Mouse (Mus musculus) midbrain, embryonic 10.5 days (tissue): Measurements from ENCODE around the gene Irf2bp2. TPM values are rescaled to one million over a fixed set of nuclear protein-coding genes. Genes with fewer than 3 reads are reported as not detected.
A peak's percentile ranks its signal among the peaks of the same experiment; 100 is the strongest.

Experiments used
- DNase-seq: peaks from one replicate; pipeline ENCODE4 v3.0.0-alpha.2; 2017; ENCODE audit warnings: low spot score
- H3K27ac ChIP-seq: fragments of 300-500 bp; sonication (generic); replicated peaks from 2 replicates; pipeline ENCODE4 v1.5.1; 2016; ENCODE audit warnings: mild to moderate bottlenecking
- H3K27me3 ChIP-seq: fragments of 300-500 bp; sonication (generic); 2 replicates; pipeline ENCODE4 v1.6.1; 2016; ENCODE audit warnings: low read depth, mild to moderate bottlenecking; ENCODE audit not compliant: poor library complexity, severe bottlenecking
- H3K36me3 ChIP-seq: fragments of 300-500 bp; sonication (generic); 2 replicates; pipeline ENCODE4 v1.6.1; 2016; ENCODE audit warnings: mild to moderate bottlenecking, moderate library complexity
- H3K4me1 ChIP-seq: fragments of 300-500 bp; sonication (generic); 2 replicates; pipeline ENCODE4 v1.6.1; 2016
- H3K4me3 ChIP-seq: fragments of 300-500 bp; sonication (generic); 2 replicates; pipeline ENCODE4 v1.5.1; 2016; ENCODE audit warnings: mild to moderate bottlenecking, moderate library complexity
- H3K9me3 ChIP-seq: fragments of 300-500 bp; sonication (generic); replicated peaks from 2 replicates; pipeline ENCODE4 v1.6.1; 2016; ENCODE audit warnings: mild to moderate bottlenecking
- WGBS: fragments of 180-500 bp; shearing (Covaris S2); methylation state at CpG from one replicate; pipeline ENCODE4 v1.1.7; 2016; 5-methylcytosine and 5-hydroxymethylcytosine counted together
- polyA plus RNA-seq: library from polyadenylated mRNA; unstranded; fragments of >200 nt; fragmentation: Nextera tagmentation; extraction: Ambion mirVana; gene quantifications from 2 replicates; pipeline ENCODE4 v1.2.1, GENCODE M21; 2016

The Irf2bp2 gene
- polyA plus RNA-seq, 1 experiment from 2014 or later = 4.0 TPM

DNA sequence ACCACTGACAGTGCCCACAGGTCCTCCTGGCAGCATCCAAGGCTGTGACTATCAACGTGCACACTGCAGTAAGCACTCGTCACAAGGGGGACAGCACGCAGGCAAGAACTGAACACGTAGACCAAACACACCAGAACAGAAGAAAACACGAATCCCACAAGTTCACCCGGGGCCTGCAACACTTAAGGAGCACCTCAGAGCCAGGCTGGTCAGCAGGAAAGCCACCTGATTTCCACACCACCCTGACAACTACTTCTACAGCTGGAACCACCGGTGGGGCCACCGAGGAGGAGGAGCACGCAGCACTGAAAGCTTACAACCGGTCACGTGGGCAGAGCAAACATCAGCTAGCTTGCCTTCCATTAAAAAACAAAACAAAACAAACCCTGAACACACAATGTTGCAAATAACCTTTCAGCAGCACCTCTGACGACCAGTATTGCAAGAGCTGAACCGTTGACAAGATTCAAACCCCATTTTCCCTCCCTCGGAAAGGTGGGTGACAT, 3.7 kb downstream of the Irf2bp2 start:
- 36% methylated on average over 14 of the region's 14 CpGs for WGBS
- H3K27ac ChIP-seq = peak overlapping the region; percentile 73
- DNase-seq = peak; percentile 38
- H3K36me3 ChIP-seq = peaks cover 30% of the 10 kb centered on the region
- H3K4me3 ChIP-seq = peak overlapping the region; percentile 96
- peaks cover under 1% of the 10 kb centered on the region; the same call in 1 of the 2 replicates for H3K27me3 ChIP-seq
- H3K4me1 ChIP-seq = peaks cover 78% of the 10 kb centered on the region
- H3K9me3 ChIP-seq = no peaks in the 10 kb centered on the region

DNA sequence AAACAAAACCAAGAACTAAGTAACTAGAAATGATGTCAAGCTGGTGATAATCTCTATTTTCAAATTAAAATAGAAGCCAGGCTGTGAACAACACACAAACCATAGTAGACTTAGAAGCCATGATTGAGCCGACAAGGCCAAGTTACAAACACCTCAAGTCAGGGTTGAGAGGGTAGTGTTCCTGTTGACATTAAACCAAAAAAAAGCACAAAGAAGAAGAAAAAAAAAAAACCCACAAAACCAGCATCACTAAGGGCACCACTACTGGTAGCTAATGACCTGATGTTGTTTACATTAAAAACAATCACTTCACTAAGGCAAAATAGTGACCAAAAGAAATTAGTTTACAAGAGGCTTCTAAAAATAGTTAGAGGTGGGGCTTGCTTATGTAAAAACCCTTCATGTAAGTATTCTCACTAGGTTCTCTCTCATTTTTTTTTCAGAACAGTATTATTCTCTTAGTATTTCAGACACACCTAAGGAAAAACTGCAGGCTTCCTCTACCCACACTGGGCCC, 4.2 kb downstream of the Irf2bp2 start:
- H3K9me3 ChIP-seq = no peaks in the 10 kb centered on the region
- peaks cover 78% of the 10 kb centered on the region for H3K4me1 ChIP-seq
- no peak for DNase-seq
- peak overlapping the region; percentile 73 for H3K27ac ChIP-seq
- H3K4me3 ChIP-seq = peak overlapping the region; percentile 96
- peaks cover 30% of the 10 kb centered on the region for H3K36me3 ChIP-seq
- 41% methylated on average over 1 of the region's 1 CpGs for WGBS
- no peaks in the 10 kb centered on the region for H3K27me3 ChIP-seq

DNA sequence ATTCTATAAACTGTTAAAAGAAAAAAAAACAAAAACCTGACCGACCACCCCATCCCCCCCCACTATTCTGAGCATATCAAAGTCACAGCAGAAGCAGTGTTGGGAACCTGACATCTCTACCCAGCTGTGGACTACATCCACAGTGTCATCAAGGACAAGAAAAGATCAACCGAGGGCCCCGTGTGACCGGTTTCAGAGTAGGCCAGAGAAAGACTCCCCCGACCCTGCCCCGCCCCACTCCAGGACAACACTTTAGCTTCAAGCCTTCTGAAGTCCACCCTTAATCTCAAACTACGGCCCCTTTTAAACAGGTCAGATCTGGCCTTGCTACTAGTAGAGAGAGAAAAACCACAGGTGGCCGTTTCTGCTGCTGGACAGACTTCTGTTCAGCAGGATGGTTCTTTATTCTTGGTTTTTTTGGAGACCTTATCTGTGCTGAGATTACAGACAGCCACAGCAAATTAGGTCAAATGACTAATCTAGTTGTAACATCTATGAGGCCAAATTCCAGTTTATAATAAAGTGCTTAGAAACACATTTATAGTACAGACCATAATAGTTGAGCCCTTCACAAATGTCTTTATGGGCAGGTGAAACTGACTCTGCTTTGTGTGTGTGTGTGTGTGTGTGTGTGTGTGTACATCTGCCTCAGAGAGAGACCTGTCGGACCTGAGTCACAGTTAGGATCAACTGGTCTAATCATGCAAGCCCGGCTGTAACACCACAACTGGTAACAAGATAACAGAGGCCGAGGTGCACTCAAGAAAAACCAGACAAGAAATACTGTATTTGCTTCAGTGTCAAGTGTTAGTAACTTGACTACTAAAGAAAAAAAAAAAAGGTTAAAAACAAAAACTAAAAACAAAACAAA, 4.9 kb downstream of the Irf2bp2 start:
- Histone ChIP-seq H3K4me3 (peak overlapping the region; percentile 96), H3K27ac (no peak overlapping the region; the same call in 1 of the 2 replicates), H3K4me1 (peaks cover 79% of the 10 kb centered on the region), H3K27me3 (no peaks in the 10 kb centered on the region), H3K9me3 (no peaks in the 10 kb centered on the region), H3K36me3 (peaks cover 30% of the 10 kb centered on the region)
- no peak for DNase-seq
- WGBS = 37% methylated on average over 11 of the region's 11 CpGs

DNA sequence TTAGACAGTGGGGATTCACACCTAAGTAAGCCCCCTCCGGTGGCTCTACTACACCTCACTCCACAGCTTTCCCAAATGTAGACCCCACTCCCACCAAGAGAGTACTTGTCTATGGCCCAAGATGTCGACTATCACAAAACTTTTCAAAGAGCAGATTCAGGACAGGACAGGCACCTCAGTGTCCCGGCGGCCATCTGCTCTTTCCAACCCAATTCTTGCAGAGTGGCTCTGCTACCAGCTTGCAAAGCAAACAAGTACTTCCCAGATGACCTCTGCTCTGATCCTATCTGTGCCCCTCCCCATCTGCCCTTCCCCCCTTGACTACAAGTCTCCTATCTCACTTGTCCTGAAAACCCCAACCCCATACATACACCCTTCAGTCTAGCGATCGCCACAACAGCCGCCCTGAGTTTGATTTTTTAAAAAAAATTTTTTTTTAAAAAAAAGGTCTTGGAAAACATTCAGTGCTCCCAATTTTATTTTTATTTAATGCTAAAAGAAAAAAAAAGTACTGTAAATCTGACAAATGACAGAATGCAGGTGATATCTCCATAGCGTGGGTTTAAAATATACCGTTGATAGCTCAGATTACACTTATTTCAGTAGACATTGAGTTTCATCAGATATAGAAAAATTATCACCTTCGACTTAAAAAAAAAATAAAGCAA, 5.8 kb downstream of the Irf2bp2 start:
- no peaks in the 10 kb centered on the region for H3K27me3 ChIP-seq
- no peaks in the 10 kb centered on the region for H3K9me3 ChIP-seq
- 76% methylated on average over 10 of the region's 10 CpGs for WGBS
- H3K4me3 ChIP-seq = peak overlapping the region; percentile 96; the same call in 1 of the 2 replicates
- peaks cover 30% of the 10 kb centered on the region for H3K36me3 ChIP-seq
- peaks cover 87% of the 10 kb centered on the region for H3K4me1 ChIP-seq
- no peak for DNase-seq
- no peak overlapping the region for H3K27ac ChIP-seq

DNA sequence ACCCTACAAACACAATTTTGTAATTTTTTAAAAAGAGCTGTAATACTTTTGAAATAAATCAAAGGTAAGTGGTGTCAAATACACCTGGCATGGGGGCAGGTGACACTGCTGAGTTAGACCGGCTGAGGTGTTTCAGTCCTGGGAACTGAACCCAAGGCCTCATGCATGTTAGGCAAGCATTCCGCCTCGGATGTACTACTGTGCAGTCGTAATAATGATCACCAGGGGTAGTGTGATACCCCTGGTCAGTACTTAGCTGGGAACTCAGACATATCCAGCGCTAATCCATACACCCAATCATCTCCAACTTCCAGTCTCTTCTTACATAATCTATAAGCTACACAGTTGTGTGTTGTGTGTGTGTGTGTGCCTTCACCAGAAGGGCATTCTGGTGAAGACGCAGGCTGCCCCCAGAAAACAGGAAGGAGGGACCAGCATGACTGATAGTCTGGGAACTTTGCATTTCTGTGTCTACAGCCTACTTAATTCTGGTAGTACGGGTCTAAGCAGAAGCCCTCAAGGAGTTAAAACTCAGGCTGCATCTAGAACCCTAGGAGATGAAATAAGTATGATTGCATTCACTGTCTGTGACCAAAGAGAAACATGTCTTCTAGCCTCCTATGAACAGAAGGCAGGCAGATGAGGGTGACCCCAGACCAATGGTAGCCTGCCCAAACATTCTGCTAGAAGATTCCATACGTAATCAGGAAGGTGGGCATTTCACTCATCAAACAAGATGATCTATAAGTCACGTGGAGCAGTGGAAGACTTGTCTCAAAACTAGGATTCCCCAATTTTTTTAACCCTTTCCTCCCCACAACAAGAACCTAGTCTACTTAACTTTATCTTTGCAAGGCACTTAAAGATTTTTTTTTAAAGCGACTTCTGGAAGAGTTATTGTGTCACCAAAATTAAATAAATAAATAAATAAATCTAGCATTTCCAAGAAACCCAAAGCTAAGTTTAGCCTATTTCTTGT, 6.9 kb downstream of the Irf2bp2 start:
- 82% methylated on average over 10 of the region's 10 CpGs for WGBS
- peaks cover 87% of the 10 kb centered on the region for H3K4me1 ChIP-seq
- H3K27me3 ChIP-seq = no peaks in the 10 kb centered on the region

DNA sequence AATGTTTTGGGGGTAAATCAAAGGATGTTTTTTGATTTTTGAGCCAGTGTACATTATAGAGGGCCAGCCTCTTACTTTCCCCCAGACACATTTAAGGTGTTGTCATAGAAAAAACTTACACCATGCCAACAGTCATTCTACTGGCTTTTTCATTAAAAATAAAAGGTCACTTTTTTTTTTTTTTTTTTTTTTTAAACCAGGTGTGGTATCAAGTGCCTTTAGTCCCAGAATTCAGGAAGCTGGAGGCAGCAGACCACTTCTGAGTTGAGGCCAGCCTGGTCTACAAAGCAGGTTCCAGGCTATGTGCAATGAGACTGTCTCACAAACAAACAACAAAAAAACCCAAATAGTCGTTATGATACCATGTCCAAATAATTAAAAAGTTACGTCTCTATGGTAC, 7.7 kb downstream of the Irf2bp2 start:
- 87% methylated on average over 2 of the region's 2 CpGs for WGBS
- H3K27ac ChIP-seq = no peak overlapping the region

More for the DNA sequence above, 6.9 kb downstream of the Irf2bp2 start:
- no peak overlapping the region for H3K27ac ChIP-seq
- H3K4me3 ChIP-seq = no peak overlapping the region
- peaks cover 30% of the 10 kb centered on the region for H3K36me3 ChIP-seq
- DNase-seq = no peak
- H3K9me3 ChIP-seq = no peaks in the 10 kb centered on the region

DNA sequence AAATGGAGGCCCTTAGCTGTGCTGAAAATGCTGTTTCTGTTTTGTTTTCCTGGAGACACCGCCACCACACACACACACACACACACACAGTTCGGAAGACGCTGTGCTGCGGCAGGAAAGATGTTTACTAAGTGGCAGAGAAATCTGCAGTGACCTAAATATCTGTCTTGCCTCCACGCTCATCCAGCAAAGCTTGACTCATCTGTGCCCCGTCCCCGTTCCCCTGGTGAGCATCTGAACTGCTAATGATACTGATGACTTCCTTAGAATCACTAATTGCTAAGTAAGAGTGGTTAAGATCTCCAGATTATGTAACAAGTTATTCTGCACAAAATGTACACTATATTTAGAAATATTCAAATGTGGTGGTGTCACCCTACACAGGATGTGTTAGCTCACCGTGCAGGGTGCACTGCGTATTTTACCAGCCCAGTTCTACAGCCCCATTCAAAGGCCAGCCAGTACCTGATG, 8.2 kb downstream of the Irf2bp2 start:
- H3K4me3 ChIP-seq = peak overlapping the region; percentile 11; the same call in 1 of the 2 replicates
- H3K27me3 ChIP-seq = no peaks in the 10 kb centered on the region
- no peaks in the 10 kb centered on the region for H3K9me3 ChIP-seq
- DNase-seq = no peak
- peaks cover 76% of the 10 kb centered on the region for H3K4me1 ChIP-seq
- WGBS = 76% methylated on average over 9 of the region's 9 CpGs
- H3K36me3 ChIP-seq = peaks cover 25% of the 10 kb centered on the region
- peak overlapping the region; percentile 98 for H3K27ac ChIP-seq

More for the DNA sequence above, 7.7 kb downstream of the Irf2bp2 start:
- no peak for DNase-seq
- Histone ChIP-seq H3K4me3 (no peak overlapping the region), H3K4me1 (peaks cover 79% of the 10 kb centered on the region), H3K9me3 (no peaks in the 10 kb centered on the region), H3K27me3 (no peaks in the 10 kb centered on the region), H3K36me3 (peaks cover 27% of the 10 kb centered on the region)

DNA sequence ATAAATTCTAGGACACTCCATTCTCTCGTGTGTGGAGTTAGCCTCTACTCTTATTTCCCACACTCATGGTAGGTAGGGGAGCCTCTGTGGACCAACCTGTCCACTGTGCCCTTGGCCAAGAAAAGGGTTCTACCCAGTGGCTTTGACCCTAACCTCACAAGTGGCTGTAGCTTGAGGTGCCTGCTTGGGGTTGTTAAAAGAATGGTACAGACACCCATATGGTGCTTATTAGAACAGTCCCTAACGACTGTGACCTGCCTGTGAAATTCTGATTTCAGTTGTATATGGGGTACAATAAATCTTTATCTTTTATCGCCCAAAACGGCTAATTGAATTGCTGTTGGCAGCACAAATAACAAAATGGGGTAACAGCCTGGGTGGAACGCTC, 8.9 kb downstream of the Irf2bp2 start:
- peaks cover 68% of the 10 kb centered on the region for H3K4me1 ChIP-seq
- H3K27me3 ChIP-seq = no peaks in the 10 kb centered on the region
- peaks cover 19% of the 10 kb centered on the region for H3K36me3 ChIP-seq
- 48% methylated on average over 5 of the region's 5 CpGs for WGBS
- H3K9me3 ChIP-seq = no peaks in the 10 kb centered on the region
- peak overlapping the region; percentile 77 for H3K4me3 ChIP-seq
- DNase-seq = no peak
- peak overlapping the region; percentile 98 for H3K27ac ChIP-seq

DNA sequence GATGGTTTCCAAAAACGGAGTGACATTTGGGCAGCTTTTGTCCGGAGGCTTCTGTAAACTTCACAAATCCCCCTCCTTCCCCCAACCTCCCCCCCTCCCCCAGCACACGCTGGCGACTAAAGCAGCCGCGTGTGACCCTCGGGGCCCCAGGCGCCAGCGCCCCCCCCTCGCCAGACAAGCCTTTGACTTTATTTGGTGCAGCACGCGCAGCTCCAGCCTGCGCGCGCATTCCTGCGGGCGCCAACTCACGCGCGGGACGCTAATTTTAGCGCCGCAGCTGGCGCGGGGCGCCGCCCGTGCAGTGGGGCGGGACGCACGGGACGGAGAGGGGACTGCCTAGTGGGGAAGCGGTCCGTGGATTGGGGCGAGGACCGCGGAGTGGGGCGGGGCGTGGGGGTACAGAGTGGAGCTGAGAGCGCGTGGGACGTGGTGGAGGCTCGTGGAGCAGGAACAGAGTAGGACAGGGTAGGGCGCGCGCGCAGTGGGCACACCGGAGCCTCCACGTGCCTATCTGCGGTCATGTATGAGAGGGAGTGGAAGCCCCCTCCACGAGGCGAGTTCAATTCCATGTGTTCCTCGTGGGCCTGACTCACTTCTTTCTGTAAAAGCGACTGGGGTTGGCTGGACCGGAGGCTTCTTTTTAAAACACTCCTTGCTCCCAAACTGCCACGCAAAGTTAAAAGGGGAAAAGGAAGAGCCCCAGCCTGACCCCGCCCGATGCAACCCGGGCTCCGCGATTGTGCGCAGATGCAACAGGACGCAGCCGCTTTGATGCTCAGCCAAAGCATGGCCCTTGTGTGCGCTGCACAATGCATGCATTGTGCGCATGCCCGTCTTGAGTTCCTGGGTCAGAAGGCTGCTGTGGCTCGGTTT, 9.6 kb downstream of the Irf2bp2 start:
- peaks cover 62% of the 10 kb centered on the region for H3K4me1 ChIP-seq
- no peaks in the 10 kb centered on the region for H3K9me3 ChIP-seq
- under 1% methylated on average over 68 of the region's 68 CpGs for WGBS
- peak overlapping the region; percentile 98 for H3K27ac ChIP-seq
- H3K4me3 ChIP-seq = peak overlapping the region; percentile 77
- H3K27me3 ChIP-seq = no peaks in the 10 kb centered on the region
- H3K36me3 ChIP-seq = peaks cover 17% of the 10 kb centered on the region
- peak; percentile 85 for DNase-seq

DNA sequence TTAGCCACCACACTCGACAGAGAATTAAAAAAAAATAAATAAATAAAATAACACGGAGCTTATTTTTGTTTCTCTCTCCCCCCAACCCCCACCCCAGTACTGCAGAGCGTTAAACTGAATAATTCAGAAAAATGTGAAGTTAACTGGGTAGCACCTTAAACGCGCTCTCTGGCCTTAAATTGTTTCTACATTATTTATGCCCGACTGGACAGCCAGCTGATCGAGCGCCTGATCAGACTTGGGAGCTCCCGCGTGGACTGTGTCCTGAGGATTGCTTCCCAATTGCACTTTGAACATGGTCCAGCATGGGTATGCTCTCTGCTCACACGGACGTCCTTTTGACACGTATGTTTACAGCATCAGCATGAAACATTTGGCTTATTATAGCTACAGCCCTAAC, 10.3 kb downstream of the Irf2bp2 start:
- H3K36me3 ChIP-seq = peaks cover 12% of the 10 kb centered on the region
- WGBS = 6% methylated on average over 13 of the region's 13 CpGs
- peak overlapping the region; percentile 98 for H3K27ac ChIP-seq
- H3K27me3 ChIP-seq = no peaks in the 10 kb centered on the region
- no peaks in the 10 kb centered on the region for H3K9me3 ChIP-seq
- DNase-seq = no peak
- peaks cover 55% of the 10 kb centered on the region for H3K4me1 ChIP-seq
- H3K4me3 ChIP-seq = peak overlapping the region; percentile 77

DNA sequence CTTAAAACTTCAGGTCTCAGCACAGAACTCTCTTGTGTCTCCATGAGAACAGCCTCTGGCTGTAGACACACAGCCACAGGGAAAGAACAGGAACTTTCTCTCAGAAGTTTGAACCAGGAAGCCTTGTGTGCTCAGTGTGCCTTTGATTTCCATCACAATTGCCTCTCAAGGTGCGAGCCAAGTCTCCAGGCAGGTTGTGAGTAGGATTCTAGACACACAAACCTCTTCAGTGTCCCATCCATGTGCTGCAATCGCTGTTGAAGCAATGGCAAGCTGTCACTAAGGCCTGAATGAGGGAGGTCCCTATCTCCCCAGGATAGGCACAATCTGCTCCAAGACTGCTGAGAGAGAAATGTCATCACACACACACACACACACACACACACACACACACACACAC, 10.8 kb downstream of the Irf2bp2 start:
- peaks cover 50% of the 10 kb centered on the region for H3K4me1 ChIP-seq
- H3K4me3 ChIP-seq = no peak overlapping the region
- H3K36me3 ChIP-seq = peaks cover 12% of the 10 kb centered on the region
- 36% methylated on average over 2 of the region's 2 CpGs for WGBS
- H3K27me3 ChIP-seq = no peaks in the 10 kb centered on the region
- DNase-seq = no peak
- H3K9me3 ChIP-seq = no peaks in the 10 kb centered on the region
- H3K27ac ChIP-seq = peak overlapping the region; percentile 98
